Mouse (Mus musculus) neural tube, embryonic 11.5 days (tissue): ENCODE results near the gene Scamp5. TPM values are rescaled to one million over a fixed set of nuclear protein-coding genes. Genes with fewer than 3 reads are reported as not detected.

Source experiments
- polyA plus RNA-seq: library from polyadenylated mRNA; unstranded; fragments of >200 nt; fragmentation: Nextera tagmentation; extraction: Ambion mirVana; gene quantifications from 2 replicates; pipeline ENCODE4 v1.2.1, GENCODE M21; 2014

Scamp5 gene
- polyA plus RNA-seq, 1 experiment from 2014 or later: 13.2 TPM

Other genes starting within 250 kb of the Scamp5 start
- not detected in 2 replicates for gene Trcg1, start 231.5 kb downstream of the Scamp5 start, polyA plus RNA-seq
- 11.3 and 11.6 TPM in 2 replicates for gene 1700017B05Rik, start 205.4 kb downstream of the Scamp5 start, polyA plus RNA-seq
- gene Ppcdc, start 27.9 kb downstream of the Scamp5 start, polyA plus RNA-seq: 22.5 and 24.7 TPM in 2 replicates
- 8.7 and 8.8 TPM in 2 replicates for gene Rpp25, start 36.0 kb upstream of the Scamp5 start, polyA plus RNA-seq
- gene Cox5a, start 53.2 kb upstream of the Scamp5 start, polyA plus RNA-seq: 688 and 702 TPM in 2 replicates
- gene Fam219b, start 69.5 kb upstream of the Scamp5 start, polyA plus RNA-seq: 15.9 and 18.2 TPM in 2 replicates
- 52.8 and 53.0 TPM in 2 replicates for gene Mpi, start 84.7 kb upstream of the Scamp5 start, polyA plus RNA-seq
- 56.7 and 59.6 TPM in 2 replicates for gene Scamp2, start 92.9 kb upstream of the Scamp5 start, polyA plus RNA-seq
- gene Ulk3, start 121.4 kb upstream of the Scamp5 start, polyA plus RNA-seq: 7.3 and 10.9 TPM in 2 replicates
- gene Cplx3, start 138.2 kb upstream of the Scamp5 start, polyA plus RNA-seq: 0.42 TPM in 1 of 2 replicates, not detected in the other
- not detected in 2 replicates for gene Lman1l, start 152.7 kb upstream of the Scamp5 start, polyA plus RNA-seq
- gene Csk, start 185.6 kb upstream of the Scamp5 start, polyA plus RNA-seq: 29.9 and 35.2 TPM in 2 replicates
- gene Cyp1a2, start 215.6 kb upstream of the Scamp5 start, polyA plus RNA-seq: not detected in 2 replicates
- not detected in 2 replicates for gene Cyp1a1, start 219.9 kb upstream of the Scamp5 start, polyA plus RNA-seq
- 30.2 and 31.1 TPM in 2 replicates for gene Edc3, start 240.5 kb upstream of the Scamp5 start, polyA plus RNA-seq